Mouse (Mus musculus) mouse trophoblast stem cell (cell line): Measurements from ENCODE around the gene 9030612E09Rik.

ENCODE experiments used
- in situ Hi-C, 2 experiments: fragments of 300-500 bp; cut with MseI, MboI; formaldehyde crosslinking; loops; 2 replicates in 1 of 2; 3 replicates in 1 of 2; pipeline ENCODE4 v1.15.1; 2025

9030612E09Rik gene

GRCm38 (mm10) chr10:43174326-43175155, at the start of gene 9030612E09Rik, which contains the start of gene Sobp:
TSS of gene 9030612E09Rik (plus strand) at chr10:43174704.
TSS of gene Sobp (minus strand) at chr10:43174530.
- in situ Hi-C loops, result no loop called here

GRCm38 (mm10) chr10:43128750-43129149, 45.8 kb upstream of the 9030612E09Rik start:
- in situ Hi-C loops, result no loop called here

- in situ Hi-C loops, result no loop called here
Observed at GRCm38 (mm10) chr10:43134027-43134426, 40.5 kb upstream of the 9030612E09Rik start.

GRCm38 (mm10) chr10:43143173-43143572, 31.3 kb upstream of the 9030612E09Rik start:
- in situ Hi-C loops, result no loop called here

GRCm38 (mm10) chr10:43148456-43148855, 26.0 kb upstream of the 9030612E09Rik start:
- in situ Hi-C loops, result no loop called here

- in situ Hi-C loops, result no loop called here
Observed at GRCm38 (mm10) chr10:43152643-43153042, 21.9 kb upstream of the 9030612E09Rik start.

GRCm38 (mm10) chr10:43155046-43155560, 19.4 kb upstream of the 9030612E09Rik start:
- in situ Hi-C loops, result no loop called here

GRCm38 (mm10) chr10:43158917-43159316, 15.6 kb upstream of the 9030612E09Rik start:
- in situ Hi-C loops, result no loop called here

GRCm38 (mm10) chr10:43159333-43159732, 15.2 kb upstream of the 9030612E09Rik start:
- in situ Hi-C loops, result no loop called here

- in situ Hi-C loops, result no loop called here
Observed at GRCm38 (mm10) chr10:43162318-43162717, 12.2 kb upstream of the 9030612E09Rik start.

GRCm38 (mm10) chr10:43164406-43164805, 10.1 kb upstream of the 9030612E09Rik start:
- in situ Hi-C loops, result no loop called here

- in situ Hi-C loops, result no loop called here
Observed at GRCm38 (mm10) chr10:43166146-43166545, 8.4 kb upstream of the 9030612E09Rik start.

GRCm38 (mm10) chr10:43166817-43167216, 7.7 kb upstream of the 9030612E09Rik start:
- in situ Hi-C loops, result no loop called here

- in situ Hi-C loops, result no loop called here
Observed at GRCm38 (mm10) chr10:43168847-43169246, 5.7 kb upstream of the 9030612E09Rik start.

- in situ Hi-C loops, result no loop called here
Observed at GRCm38 (mm10) chr10:43171106-43171505, 3.4 kb upstream of the 9030612E09Rik start.

GRCm38 (mm10) chr10:43172066-43172465, 2.4 kb upstream of the 9030612E09Rik start:
- in situ Hi-C loops, result no loop called here

- in situ Hi-C loops, result no loop called here
Observed at GRCm38 (mm10) chr10:43172554-43172953, 1.9 kb upstream of the 9030612E09Rik start.

GRCm38 (mm10) chr10:43173141-43173827, 1.2 kb upstream of the 9030612E09Rik start:
- in situ Hi-C loops, result no loop called here

- in situ Hi-C loops, result no loop called here
Observed at GRCm38 (mm10) chr10:43173828-43174325, 627 bp upstream of the 9030612E09Rik start.

- in situ Hi-C loops, result no loop called here
Observed at GRCm38 (mm10) chr10:43175156-43175601, 675 bp downstream of the 9030612E09Rik start.

- in situ Hi-C loops, result no loop called here
Observed at GRCm38 (mm10) chr10:43180313-43180912, 5.9 kb downstream of the 9030612E09Rik start.

GRCm38 (mm10) chr10:43200206-43200605, 25.7 kb downstream of the 9030612E09Rik start:
- in situ Hi-C loops, result no loop called here
